Comparison of ENCODE assay signal across 8 mouse cellular contexts in the genomic region with DNA sequence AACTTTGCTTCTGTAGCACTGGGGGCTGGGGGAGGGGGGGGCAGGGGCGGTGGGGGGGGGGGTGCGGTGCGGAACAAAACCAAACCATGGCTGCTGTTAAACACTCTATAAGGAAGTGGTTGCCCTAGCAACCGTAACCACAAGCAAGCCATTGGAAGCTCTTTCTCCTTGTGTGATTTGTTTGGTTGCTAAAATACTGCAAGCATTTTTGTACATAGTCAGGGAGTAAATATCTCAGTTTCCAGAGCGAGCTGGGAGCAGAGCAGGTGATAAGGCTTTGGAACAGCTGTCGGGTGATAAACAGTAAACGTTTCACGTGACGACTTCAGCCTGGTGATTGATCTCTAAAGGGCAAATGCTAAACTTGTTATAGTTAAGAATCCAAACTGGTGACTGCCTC.
DNase-seq lines count a peak whose midpoint lies in the region; ATAC-seq and TF ChIP-seq lines count a peak whose summit lies in the region.

No protein-coding gene starts in this region.

- H3K9ac ChIP-seq in embryonic facial prominence, embryonic 12.5 days, result no peak overlapping the region
- no peak overlapping the region for H3K9ac ChIP-seq in hindbrain, embryonic 13.5 days

- H3K9me3 ChIP-seq in embryonic facial prominence, embryonic 12.5 days, result no peaks in the 10 kb centered on the region
- no peaks in the 10 kb centered on the region for H3K9me3 ChIP-seq in hindbrain, embryonic 13.5 days

- H3K36me3 ChIP-seq in embryonic facial prominence, embryonic 12.5 days, result no peaks in the 10 kb centered on the region
- H3K36me3 ChIP-seq in hindbrain, embryonic 13.5 days, result no peaks in the 10 kb centered on the region
- H3K36me3 ChIP-seq in thymus, adult 2 months (ENCODE audit: control insufficient read depth, insufficient read depth, low read length), result no peaks in the 10 kb centered on the region

- no peak for TF ChIP-seq POLR2A in thymus, adult 2 months (IDR thresholded peaks at IDR 0.05; ENCODE audit: control insufficient read depth, extremely low read depth, insufficient read depth, low read length, poor library complexity)

- peak overlapping the region; percentile 20 for H3K4me3 ChIP-seq in gastrocnemius, adult 2 months
- H3K4me3 ChIP-seq in embryonic facial prominence, embryonic 12.5 days, result no peak overlapping the region
- H3K4me3 ChIP-seq in hindbrain, embryonic 13.5 days, result no peak overlapping the region
- H3K4me3 ChIP-seq in thymus, adult 2 months (ENCODE audit: control insufficient read depth, insufficient read depth, low read length), result no peak overlapping the region

- intact Hi-C loops in gastrocnemius, adult 2 months (cut with DNase I), result no loop called here

- H3K27me3 ChIP-seq in embryonic facial prominence, embryonic 12.5 days, result no peaks in the 10 kb centered on the region
- no peaks in the 10 kb centered on the region for H3K27me3 ChIP-seq in hindbrain, embryonic 13.5 days
- H3K27me3 ChIP-seq in thymus, adult 2 months (ENCODE audit: control insufficient read depth, insufficient read depth, low read length), result no peaks in the 10 kb centered on the region

- TF ChIP-seq CTCF in gastrocnemius, adult 2 months (IDR thresholded peaks at IDR 0.05), result no peak
- no peak for TF ChIP-seq CTCF in thymus, adult 2 months (IDR thresholded peaks at IDR 0.05; ENCODE audit: borderline replicate concordance, control insufficient read depth, extremely low read depth, insufficient read depth, low read length, poor library complexity)

- H3K4me2 ChIP-seq in embryonic facial prominence, embryonic 12.5 days (replicated peaks), result no peak overlapping the region
- H3K4me2 ChIP-seq in hindbrain, embryonic 13.5 days, result peak overlapping the region; percentile 36

- 56% methylated on average over 9 of the region's 9 CpGs for WGBS in embryonic facial prominence, embryonic 12.5 days
- 22% methylated on average over 9 of the region's 9 CpGs for WGBS in hindbrain, embryonic 13.5 days
- WGBS in thymus, adult 2 months, result 3% methylated on average over 9 of the region's 9 CpGs

- no peak for DNase-seq in gastrocnemius, adult 2 months
- no peak for DNase-seq in gastrocnemius, adult 8-10 months (ENCODE audit: low spot score in 2 of 2)
- DNase-seq in lung, postnatal 36 days, result peak; percentile 79
- peak; percentile 63 for DNase-seq in thymus, adult 2 months
- no peak for DNase-seq in gastrocnemius, postnatal 25 days
- DNase-seq in left cerebral cortex, adult 18-20 months (ENCODE audit: low spot score in 2 of 2), result no peak

- ATAC-seq in embryonic facial prominence, embryonic 12.5 days (ENCODE audit: insufficient number of reproducible peaks, insufficient read depth, low FRiP score, low TSS enrichment), result peak; percentile 61; the same call in 1 of the 2 replicates
- ATAC-seq in hindbrain, embryonic 13.5 days (ENCODE audit: low FRiP score), result peak; percentile 65

- 0 out of 2 replicates have a peak, but pooled peaks cover 2% of the 10 kb centered on the region for H3K4me1 ChIP-seq in embryonic facial prominence, embryonic 12.5 days
- H3K4me1 ChIP-seq in hindbrain, embryonic 13.5 days (replicated peaks), result peaks cover 10% of the 10 kb centered on the region
- H3K4me1 ChIP-seq in thymus, adult 2 months (replicated peaks; ENCODE audit: control insufficient read depth, insufficient read depth, low read length), result peaks cover 7% of the 10 kb centered on the region

- no peak overlapping the region for H3K27ac ChIP-seq in gastrocnemius, adult 2 months
- no peak overlapping the region; the same call in 1 of the 2 replicates for H3K27ac ChIP-seq in embryonic facial prominence, embryonic 12.5 days
- H3K27ac ChIP-seq in hindbrain, embryonic 13.5 days, result no peak overlapping the region
- no peak overlapping the region for H3K27ac ChIP-seq in thymus, adult 2 months (ENCODE audit: control insufficient read depth, insufficient read depth, low read length)

Comparison
In these comparisons a context has a peak if more than half of its experiments do, and no peak if none do; other contexts are left out.
1. DNase-seq: peak in lung, postnatal 36 days (single experiment) and thymus, adult 2 months (single experiment); none in gastrocnemius, adult 2 months (single experiment), gastrocnemius, adult 8-10 months (0 of 2), gastrocnemius, postnatal 25 days (single experiment) and left cerebral cortex, adult 18-20 months (0 of 2).